In genomic region chr6:34770491-34770890, GRCm38 (mm10) we compare ENCODE assay signal across 21 mouse cellular contexts.
"Had no signal": no experiment of that assay in that cellular context is flagged by ENCODE, and none has a peak within 500 bp of the region (broad histone marks: within the 10 kb centered on the region; RNA-seq: fewer than 3 reads in every experiment).

No protein-coding gene starts in this region.

- H3K4me2 ChIP-seq: kidney, embryonic 15.5 days; limb, embryonic 12.5 days; limb, embryonic 15.5 days; liver, embryonic 11.5 days; lung, embryonic 14.5 days; midbrain, embryonic 11.5 days had no signal

- H3K4me3 ChIP-seq: kidney, embryonic 15.5 days; limb, embryonic 12.5 days; limb, embryonic 15.5 days had no signal

- H3K27me3 ChIP-seq: kidney, embryonic 15.5 days; limb, embryonic 12.5 days; limb, embryonic 15.5 days had no signal

- H3K9ac ChIP-seq: kidney, embryonic 15.5 days; limb, embryonic 12.5 days; limb, embryonic 15.5 days; liver, embryonic 14.5 days; liver, postnatal 0 days; lung, embryonic 14.5 days had no signal

- H3K4me1 ChIP-seq: kidney, embryonic 15.5 days; limb, embryonic 15.5 days had no signal

- DNase-seq: kidney, postnatal 14 days; kidney, postnatal 4 days; left cerebral cortex, postnatal 4 days; liver, postnatal 0 days; lung, embryonic 14.5 days; lung, postnatal 10 days; lung, postnatal 4 days; midbrain, embryonic 14.5 days; right cerebral cortex, adult 18-20 months; right cerebral cortex, postnatal 14 days; right cerebral cortex, postnatal 4 days; thymus, adult 2 months; thymus, postnatal 14 days; thymus, postnatal 4 days had no signal

- ATAC-seq: liver, postnatal 0 days had no signal

- H3K9me3 ChIP-seq: kidney, embryonic 15.5 days; limb, embryonic 12.5 days; limb, embryonic 15.5 days had no signal

- H3K27ac ChIP-seq: kidney, embryonic 15.5 days; limb, embryonic 12.5 days; limb, embryonic 15.5 days; liver, embryonic 14.5 days; stomach, postnatal 0 days had no signal
